Mouse (Mus musculus) erythroblast, embryonic 14.5 days (primary cell): Measurements from ENCODE around the gene Fzd7.

Source experiments
- GATA1 ChIP-seq: IDR thresholded peaks from 2 replicates; pipeline ENCODE4 v1.6.1; 2012; ENCODE audit warnings: low read length, inconsistent platforms, mixed read lengths
- TAL1 ChIP-seq: IDR thresholded peaks from 3 replicates; pipeline ENCODE4 v1.6.1; 2012; ENCODE audit warnings: low read length, inconsistent platforms, mixed read lengths

- TF ChIP-seq GATA1 (no peak), TAL1 (no peak)
Measured at GRCm38 (mm10) chr1:59458886-59459285, 23.3 kb upstream of the Fzd7 start.
